Mouse (Mus musculus) intestine, embryonic 16.5 days (tissue): ENCODE results near the gene Rabep2. TPM values are rescaled to one million over a fixed set of nuclear protein-coding genes. Genes with fewer than 3 reads are reported as not detected.
"Not testable (repeated sequence)": the region's sequence is repeated elsewhere in the genome, so short reads cannot be mapped to it uniquely, and the experiment has no call there.

Source experiments
- ATAC-seq: fragments of 200-750 bp; cut with Nextera tagmentation; 2 replicates; pipeline ENCODE4 v1.8.0; 2017; ENCODE audit warnings: moderate TSS enrichment, moderate library complexity
- H3K27ac ChIP-seq: fragments of 300-500 bp; sonication (generic); 2 replicates; pipeline ENCODE4 v1.5.1; 2014; ENCODE audit warnings: mild to moderate bottlenecking, low read length
- H3K27me3 ChIP-seq: fragments of 300-500 bp; sonication (generic); replicated peaks from 2 replicates; pipeline ENCODE4 v1.6.1; 2014; ENCODE audit warnings: low read length, control low read depth, mixed read lengths; ENCODE audit not compliant: control insufficient read depth, insufficient read depth
- H3K36me3 ChIP-seq: fragments of 300-500 bp; sonication (generic); 2 replicates; pipeline ENCODE4 v1.6.1; 2014; ENCODE audit warnings: low read length, control low read depth; ENCODE audit not compliant: control insufficient read depth, insufficient read depth
- H3K4me1 ChIP-seq: fragments of 300-500 bp; sonication (generic); 2 replicates; pipeline ENCODE4 v1.6.1; 2014; ENCODE audit warnings: low read length, control low read depth, mixed read lengths; ENCODE audit not compliant: control insufficient read depth, insufficient read depth
- H3K4me2 ChIP-seq: fragments of 300-500 bp; sonication (generic); 2 replicates; pipeline ENCODE4 v1.6.1; 2014; ENCODE audit warnings: low read depth, low read length, control low read depth
- H3K4me3 ChIP-seq: fragments of 300-500 bp; sonication (generic); 2 replicates; pipeline ENCODE4 v1.5.1; 2014; ENCODE audit warnings: mild to moderate bottlenecking, low read length
- H3K9ac ChIP-seq: fragments of 300-500 bp; sonication (generic); 2 replicates; pipeline ENCODE4 v1.6.1; 2014; ENCODE audit warnings: low read depth, low read length
- H3K9me3 ChIP-seq: fragments of 300-500 bp; sonication (generic); 2 replicates; pipeline ENCODE4 v1.6.1; 2016; ENCODE audit warnings: low read length, control low read depth; ENCODE audit not compliant: control insufficient read depth
- WGBS: fragments of 180-500 bp; shearing (Covaris S2); extraction: QIAGEN DNeasy Blood & Tissue Kit; methylation state at CpG from one replicate; pipeline ENCODE4 v1.1.7; 2014; 5-methylcytosine and 5-hydroxymethylcytosine counted together
- polyA plus RNA-seq: library from polyadenylated mRNA; unstranded; fragments of >200 nt; fragmentation: Nextera tagmentation; extraction: Ambion mirVana; gene quantifications from 2 replicates; pipeline ENCODE4 v1.2.1, GENCODE M21; 2015

The Rabep2 gene
- polyA plus RNA-seq, 1 experiment from 2014 or later: 25.0 TPM

- H3K9me3 ChIP-seq, H3K4me3 ChIP-seq, H3K36me3 ChIP-seq, H3K4me1 ChIP-seq, H3K4me2 ChIP-seq, H3K27me3 ChIP-seq, ATAC-seq, H3K27ac ChIP-seq, H3K9ac ChIP-seq: not testable (repeated sequence)
- 76% methylated on average over 6 of the region's 8 CpGs for WGBS
Measured at GRCm38 (mm10) chr7:126402518-126402917, 26.0 kb upstream of the Rabep2 start.

- 74% methylated on average over 2 of the region's 2 CpGs for WGBS
- Histone ChIP-seq H3K27ac (no peak overlapping the region), H3K4me3 (no peak overlapping the region), H3K4me2 (no peak overlapping the region), H3K36me3 (no peaks in the 10 kb centered on the region), H3K4me1 (no peaks in the 10 kb centered on the region), H3K9ac (no peak overlapping the region), H3K27me3 (no peaks in the 10 kb centered on the region), H3K9me3 (no peaks in the 10 kb centered on the region)
- no peak for ATAC-seq
Measured at GRCm38 (mm10) chr7:126408686-126409085, 19.9 kb upstream of the Rabep2 start.

GRCm38 (mm10) chr7:126411061-126411460, 17.5 kb upstream of the Rabep2 start:
- H3K4me3 ChIP-seq: no peak overlapping the region
- no peaks in the 10 kb centered on the region for H3K27me3 ChIP-seq
- no peak overlapping the region for H3K9ac ChIP-seq
- no peak for ATAC-seq
- H3K36me3 ChIP-seq: no peaks in the 10 kb centered on the region
- no peak overlapping the region for H3K4me2 ChIP-seq
- H3K4me1 ChIP-seq: no peaks in the 10 kb centered on the region
- H3K27ac ChIP-seq: no peak overlapping the region
- 85% methylated on average over 4 of the region's 4 CpGs for WGBS
- no peaks in the 10 kb centered on the region for H3K9me3 ChIP-seq

GRCm38 (mm10) chr7:126414725-126415124, 13.8 kb upstream of the Rabep2 start, which contains the start of gene Cd19:
Cd19 (minus strand) TSS chr7:126414889.
- Histone ChIP-seq H3K4me2 (no peak within 1 kb of the TSS), H3K4me1 (no peaks in the 10 kb centered on the region), H3K27me3 (no peaks in the 10 kb centered on the region), H3K9ac (no peak within 1 kb of the TSS), H3K9me3 (no peaks in the 10 kb centered on the region), H3K4me3 (no peak within 1 kb of the TSS), H3K36me3 (no peaks in the 10 kb centered on the region), H3K27ac (no peak within 1 kb of the TSS)
- 86% methylated on average over 6 of the region's 6 CpGs for WGBS
- no peak for ATAC-seq

- 62% methylated on average over 2 of the region's 2 CpGs for WGBS
Measured at GRCm38 (mm10) chr7:126416615-126417014, 11.9 kb upstream of the Rabep2 start.

GRCm38 (mm10) chr7:126417045-126417444, 11.5 kb upstream of the Rabep2 start:
- no peak overlapping the region for H3K4me2 ChIP-seq
- H3K4me3 ChIP-seq: no peak overlapping the region
- 65% methylated on average over 8 of the region's 8 CpGs for WGBS
- H3K36me3 ChIP-seq: no peaks in the 10 kb centered on the region
- no peak overlapping the region for H3K9ac ChIP-seq
- no peak for ATAC-seq
- no peaks in the 10 kb centered on the region for H3K9me3 ChIP-seq
- H3K27me3 ChIP-seq: no peaks in the 10 kb centered on the region
- no peak overlapping the region for H3K27ac ChIP-seq
- H3K4me1 ChIP-seq: no peaks in the 10 kb centered on the region

More at GRCm38 (mm10) chr7:126416615-126417014, 11.9 kb upstream of the Rabep2 start:
- no peak overlapping the region for H3K9ac ChIP-seq
- H3K27me3 ChIP-seq: no peaks in the 10 kb centered on the region
- no peaks in the 10 kb centered on the region for H3K4me1 ChIP-seq
- no peak overlapping the region for H3K27ac ChIP-seq
- no peak overlapping the region for H3K4me2 ChIP-seq
- H3K4me3 ChIP-seq: no peak overlapping the region
- no peaks in the 10 kb centered on the region for H3K9me3 ChIP-seq
- ATAC-seq: no peak
- H3K36me3 ChIP-seq: no peaks in the 10 kb centered on the region

GRCm38 (mm10) chr7:126417606-126418005, 11.0 kb upstream of the Rabep2 start:
- H3K9ac ChIP-seq: no peak overlapping the region
- no peaks in the 10 kb centered on the region for H3K36me3 ChIP-seq
- ATAC-seq: no peak
- WGBS: 86% methylated on average over 4 of the region's 4 CpGs
- H3K4me3 ChIP-seq: no peak overlapping the region
- H3K4me2 ChIP-seq: no peak overlapping the region
- H3K4me1 ChIP-seq: no peaks in the 10 kb centered on the region
- H3K27me3 ChIP-seq: no peaks in the 10 kb centered on the region
- H3K9me3 ChIP-seq: no peaks in the 10 kb centered on the region
- H3K27ac ChIP-seq: no peak overlapping the region

- H3K4me2 ChIP-seq: no peak overlapping the region
- H3K27me3 ChIP-seq: no peaks in the 10 kb centered on the region
- no peaks in the 10 kb centered on the region for H3K36me3 ChIP-seq
- no peak overlapping the region for H3K9ac ChIP-seq
- 47% methylated on average over 3 of the region's 3 CpGs for WGBS
- H3K27ac ChIP-seq: no peak overlapping the region
- H3K4me3 ChIP-seq: no peak overlapping the region
- H3K4me1 ChIP-seq: no peaks in the 10 kb centered on the region
- no peaks in the 10 kb centered on the region for H3K9me3 ChIP-seq
- ATAC-seq: no peak
Measured at GRCm38 (mm10) chr7:126418496-126418895, 10.1 kb upstream of the Rabep2 start.

GRCm38 (mm10) chr7:126421756-126422155, 6.8 kb upstream of the Rabep2 start:
- Histone ChIP-seq H3K4me3 (no peak overlapping the region), H3K9ac (no peak overlapping the region), H3K27me3 (no peaks in the 10 kb centered on the region), H3K4me2 (no peak overlapping the region), H3K4me1 (no peaks in the 10 kb centered on the region), H3K36me3 (no peaks in the 10 kb centered on the region), H3K27ac (no peak overlapping the region), H3K9me3 (0 out of 2 replicates have a peak, but pooled peaks cover 3% of the 10 kb centered on the region)
- 87% methylated on average over 5 of the region's 5 CpGs for WGBS
- ATAC-seq: no peak

- H3K4me2 ChIP-seq: no peak overlapping the region
- 82% methylated on average over 6 of the region's 6 CpGs for WGBS
- no peaks in the 10 kb centered on the region for H3K27me3 ChIP-seq
- no peak for ATAC-seq
- H3K4me3 ChIP-seq: no peak overlapping the region
- H3K4me1 ChIP-seq: peaks cover 3% of the 10 kb centered on the region; the same call in 1 of the 2 replicates
- 0 out of 2 replicates have a peak, but pooled peaks cover 3% of the 10 kb centered on the region for H3K9me3 ChIP-seq
- no peak overlapping the region for H3K9ac ChIP-seq
- H3K27ac ChIP-seq: no peak overlapping the region
- H3K36me3 ChIP-seq: no peaks in the 10 kb centered on the region
Measured at GRCm38 (mm10) chr7:126424161-126424560, 4.4 kb upstream of the Rabep2 start.
